Mouse (Mus musculus) lung, postnatal 25 days (tissue): ENCODE data around the gene Ugt1a8.

Source experiments
- DNase-seq: peaks from one replicate; pipeline ENCODE4 v3.0.0; 2022; ENCODE audit warnings: low spot score

Ugt1a8 gene

GRCm38 (mm10) chr1:88258881-88259642 lies 171.4 kb downstream of the Ugt1a8 start:
- DNase-seq: no peak

GRCm38 (mm10) chr1:88259643-88260024 lies 172.0 kb downstream of the Ugt1a8 start:
- DNase-seq: no peak

- DNase-seq: no peak
Measured at GRCm38 (mm10) chr1:88260114-88260513, 172.5 kb downstream of the Ugt1a8 start.

- no peak for DNase-seq
Measured at GRCm38 (mm10) chr1:88260604-88261377, 173.2 kb downstream of the Ugt1a8 start.

GRCm38 (mm10) chr1:88261706-88262105 lies 174.1 kb downstream of the Ugt1a8 start:
- no peak for DNase-seq

GRCm38 (mm10) chr1:88262255-88262654 lies 174.6 kb downstream of the Ugt1a8 start:
- peak; percentile 50 for DNase-seq

- no peak for DNase-seq
Measured at GRCm38 (mm10) chr1:88262961-88263360, 175.3 kb downstream of the Ugt1a8 start.

- no peak for DNase-seq
Measured at GRCm38 (mm10) chr1:88263778-88264177, 176.2 kb downstream of the Ugt1a8 start.

- no peak for DNase-seq
Measured at GRCm38 (mm10) chr1:88264237-88264868, 176.7 kb downstream of the Ugt1a8 start.

GRCm38 (mm10) chr1:88264869-88265240 lies 177.2 kb downstream of the Ugt1a8 start:
- DNase-seq: no peak

- DNase-seq: no peak
Measured at GRCm38 (mm10) chr1:88266123-88266522, 178.5 kb downstream of the Ugt1a8 start.

- DNase-seq: no peak
Measured at GRCm38 (mm10) chr1:88267489-88267888, 179.9 kb downstream of the Ugt1a8 start.

GRCm38 (mm10) chr1:88268070-88268469 lies 180.5 kb downstream of the Ugt1a8 start:
- no peak for DNase-seq
